Mouse (Mus musculus): Measurements from ENCODE around the gene Cuedc2. TPM values are rescaled to one million over a fixed set of nuclear protein-coding genes. Genes with fewer than 3 reads are reported as not detected.
A peak's percentile ranks its signal among the peaks of the same experiment; 100 is the strongest.

Cuedc2 gene
- polyA plus RNA-seq, 1 experiment, result 65.5 TPM

DNA sequence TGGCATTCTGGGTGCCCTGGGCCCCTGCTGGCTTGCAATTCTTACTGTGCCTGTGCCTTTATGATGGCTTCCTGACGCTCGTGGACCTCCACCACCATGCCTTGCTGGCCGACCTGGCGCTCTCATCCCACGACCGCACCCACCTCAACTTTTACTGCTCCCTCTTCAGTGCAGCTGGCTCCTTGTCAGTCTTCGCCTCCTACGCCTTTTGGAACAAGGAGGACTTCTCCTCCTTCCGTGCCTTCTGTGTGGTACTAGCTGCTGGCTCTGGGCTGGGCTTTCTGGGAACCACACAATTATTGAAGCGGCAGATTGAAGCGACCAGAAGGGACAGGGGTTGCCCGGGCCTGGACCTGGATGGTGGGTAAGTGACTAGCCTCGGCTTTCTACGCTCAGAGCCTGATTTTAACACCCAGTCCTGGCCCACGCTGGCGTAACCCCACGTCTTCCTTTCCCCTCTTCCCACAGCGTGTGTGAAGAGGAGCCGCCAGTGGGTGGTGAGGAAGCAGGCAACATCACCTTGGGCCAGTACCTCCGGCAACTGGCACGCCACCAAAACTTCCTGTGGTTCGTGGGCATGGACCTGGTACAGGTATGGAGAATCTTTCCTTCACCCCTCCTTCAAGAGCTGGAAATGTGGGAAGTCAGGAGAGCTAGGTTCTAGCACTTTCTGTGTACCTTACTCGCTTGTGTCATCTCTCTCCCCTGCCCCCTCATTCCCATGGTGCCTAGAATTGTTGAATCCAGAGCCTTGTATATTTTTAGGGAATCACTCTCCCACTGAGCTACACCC lies 29.5 kb upstream of the Cuedc2 start:
- Histone ChIP-seq H3K9me3 (replicated peaks; ENCODE audit: control insufficient read depth, insufficient read depth, low read length, poor library complexity, severe bottlenecking) (no peaks in the 10 kb centered on the region), H3K4me1 (ENCODE audit: control insufficient read depth, insufficient read depth, low read length) (peaks cover 3% of the 10 kb centered on the region), H3K4me3 (ENCODE audit: low read depth, low read length) (no peak overlapping the region), H3K9ac (ENCODE audit: low read depth, poor library complexity, severe bottlenecking) (no peak overlapping the region), H3K27ac (ENCODE audit: insufficient read depth, low read length) (no peak overlapping the region), H3K27me3 (ENCODE audit: control insufficient read depth, insufficient read depth, low read length, poor library complexity, severe bottlenecking) (no peaks in the 10 kb centered on the region), H3K36me3 (ENCODE audit: control insufficient read depth, insufficient read depth, low read length, poor library complexity, severe bottlenecking) (peaks cover 12% of the 10 kb centered on the region)
- TF ChIP-seq POLR2A (IDR thresholded peaks at IDR 0.05; ENCODE audit: insufficient read depth, low read length) (no peak), EP300 (IDR thresholded peaks at IDR 0.05; ENCODE audit: insufficient read depth, low read depth, low read length) (no peak), CTCF (IDR thresholded peaks at IDR 0.05; ENCODE audit: low read depth, low read length) (no peak)

DNA sequence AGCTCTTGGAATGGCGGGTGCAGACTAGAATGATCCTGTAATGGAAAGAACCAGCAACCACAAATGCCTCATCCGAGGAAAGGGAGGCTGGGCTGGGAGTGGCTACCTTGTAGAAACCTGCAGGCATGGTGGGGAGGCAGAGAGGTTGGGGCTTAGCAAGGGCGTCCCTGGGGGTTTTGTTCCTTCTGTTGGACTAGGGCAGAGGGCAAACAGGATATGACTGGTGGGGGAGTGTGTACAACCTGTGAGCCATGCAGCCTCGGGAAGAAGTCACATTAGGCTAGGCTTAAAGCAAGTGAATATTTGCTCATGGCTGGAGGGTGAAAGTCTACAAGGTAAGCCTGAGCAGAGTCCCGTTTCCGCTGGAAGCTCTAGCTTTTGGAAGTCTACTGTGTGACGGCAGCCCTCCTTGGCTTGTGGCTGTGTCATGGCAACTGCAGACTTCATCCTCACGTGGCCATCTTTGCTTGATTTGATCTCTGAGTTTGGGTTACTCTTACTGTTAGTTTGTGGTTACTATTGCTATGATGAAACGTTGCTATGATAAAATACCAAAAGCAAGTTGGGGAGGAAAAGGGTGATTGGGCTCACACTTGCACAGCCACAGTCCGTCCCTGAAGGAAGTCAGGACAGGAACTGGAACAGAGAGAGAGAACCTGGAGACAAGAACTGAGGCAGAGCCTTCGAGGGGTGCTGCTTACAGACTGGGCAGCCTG lies 24.9 kb upstream of the Cuedc2 start:
- Histone ChIP-seq H3K4me3 (ENCODE audit: low read depth, low read length) (no peak overlapping the region), H3K9ac (ENCODE audit: low read depth, poor library complexity, severe bottlenecking) (no peak overlapping the region), H3K27ac (ENCODE audit: insufficient read depth, low read length) (no peak overlapping the region), H3K4me1 (ENCODE audit: control insufficient read depth, insufficient read depth, low read length) (peaks cover 3% of the 10 kb centered on the region), H3K27me3 (ENCODE audit: control insufficient read depth, insufficient read depth, low read length, poor library complexity, severe bottlenecking) (no peaks in the 10 kb centered on the region), H3K36me3 (ENCODE audit: control insufficient read depth, insufficient read depth, low read length, poor library complexity, severe bottlenecking) (no peaks in the 10 kb centered on the region; the same call in 1 of the 2 replicates), H3K9me3 (replicated peaks; ENCODE audit: control insufficient read depth, insufficient read depth, low read length, poor library complexity, severe bottlenecking) (no peaks in the 10 kb centered on the region)
- TF ChIP-seq POLR2A (IDR thresholded peaks at IDR 0.05; ENCODE audit: insufficient read depth, low read length), result no peak

DNA sequence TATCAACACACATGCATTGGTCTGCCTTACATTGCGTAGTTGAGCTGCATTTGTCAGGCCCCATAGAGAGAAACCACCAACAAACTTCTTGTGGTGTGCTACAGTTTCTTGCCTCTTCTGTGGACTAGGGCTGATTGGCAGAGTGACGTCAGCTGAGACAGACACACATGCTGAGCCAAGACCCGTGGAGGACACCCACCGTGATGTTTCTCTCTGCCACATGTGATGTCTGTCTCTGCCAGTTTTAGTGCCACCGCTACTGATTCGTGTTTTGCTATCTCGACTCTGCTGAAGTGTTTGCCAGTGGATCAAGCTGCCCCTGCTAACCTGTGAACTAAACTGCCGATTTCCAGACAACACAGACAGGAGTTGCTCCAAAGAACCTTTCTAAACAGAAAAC lies 23.6 kb upstream of the Cuedc2 start:
- Histone ChIP-seq H3K4me3 (ENCODE audit: low read depth, low read length) (no peak overlapping the region), H3K9me3 (replicated peaks; ENCODE audit: control insufficient read depth, insufficient read depth, low read length, poor library complexity, severe bottlenecking) (no peaks in the 10 kb centered on the region), H3K9ac (ENCODE audit: low read depth, poor library complexity, severe bottlenecking) (no peak overlapping the region), H3K4me1 (ENCODE audit: control insufficient read depth, insufficient read depth, low read length) (peaks cover 3% of the 10 kb centered on the region), H3K27ac (ENCODE audit: insufficient read depth, low read length) (no peak overlapping the region), H3K36me3 (ENCODE audit: control insufficient read depth, insufficient read depth, low read length, poor library complexity, severe bottlenecking) (no peaks in the 10 kb centered on the region; the same call in 1 of the 2 replicates), H3K27me3 (ENCODE audit: control insufficient read depth, insufficient read depth, low read length, poor library complexity, severe bottlenecking) (no peaks in the 10 kb centered on the region)
- no peak for TF ChIP-seq EP300 (IDR thresholded peaks at IDR 0.05; ENCODE audit: insufficient read depth, low read depth, low read length)
- TF ChIP-seq CTCF (IDR thresholded peaks at IDR 0.05; ENCODE audit: low read depth, low read length), result no peak
- no peak for TF ChIP-seq POLR2A (IDR thresholded peaks at IDR 0.05; ENCODE audit: insufficient read depth, low read length)

DNA sequence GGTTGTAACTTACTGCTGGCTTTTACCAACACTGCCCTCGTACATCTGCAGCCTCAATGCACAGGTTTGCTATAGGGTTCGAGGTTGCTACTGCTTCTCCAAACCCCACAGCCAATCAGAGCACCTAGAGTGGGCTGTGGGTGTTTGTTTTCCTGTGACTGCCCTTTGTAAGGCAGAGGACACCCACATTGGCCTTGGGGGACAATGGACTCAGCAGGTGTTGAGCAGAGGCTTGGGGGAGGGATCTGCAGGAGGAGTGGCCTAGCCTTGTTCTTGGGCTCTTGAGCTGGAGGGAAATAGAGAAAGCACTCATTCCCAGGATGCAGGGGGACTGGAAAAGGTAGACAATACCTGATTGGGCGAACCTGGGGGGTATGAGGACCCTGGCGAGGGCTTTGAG lies 19.9 kb upstream of the Cuedc2 start:
- peak overlapping the region; percentile 88 for H3K27ac ChIP-seq (ENCODE audit: insufficient read depth, low read length)
- H3K4me3 ChIP-seq (ENCODE audit: low read depth, low read length), result peak overlapping the region; percentile 91
- H3K9me3 ChIP-seq (replicated peaks; ENCODE audit: control insufficient read depth, insufficient read depth, low read length, poor library complexity, severe bottlenecking), result no peaks in the 10 kb centered on the region
- TF ChIP-seq POLR2A (IDR thresholded peaks at IDR 0.05; ENCODE audit: insufficient read depth, low read length), result no peak
- peak; percentile 81; the same call in 1 of the 2 replicates for TF ChIP-seq EP300 (IDR thresholded peaks at IDR 0.05; ENCODE audit: insufficient read depth, low read depth, low read length)
- peaks cover 2% of the 10 kb centered on the region for H3K4me1 ChIP-seq (ENCODE audit: control insufficient read depth, insufficient read depth, low read length)
- peak overlapping the region; percentile 88 for H3K9ac ChIP-seq (ENCODE audit: low read depth, poor library complexity, severe bottlenecking)
- H3K27me3 ChIP-seq (ENCODE audit: control insufficient read depth, insufficient read depth, low read length, poor library complexity, severe bottlenecking), result no peaks in the 10 kb centered on the region
- H3K36me3 ChIP-seq (ENCODE audit: control insufficient read depth, insufficient read depth, low read length, poor library complexity, severe bottlenecking), result no peaks in the 10 kb centered on the region; the same call in 1 of the 2 replicates

DNA sequence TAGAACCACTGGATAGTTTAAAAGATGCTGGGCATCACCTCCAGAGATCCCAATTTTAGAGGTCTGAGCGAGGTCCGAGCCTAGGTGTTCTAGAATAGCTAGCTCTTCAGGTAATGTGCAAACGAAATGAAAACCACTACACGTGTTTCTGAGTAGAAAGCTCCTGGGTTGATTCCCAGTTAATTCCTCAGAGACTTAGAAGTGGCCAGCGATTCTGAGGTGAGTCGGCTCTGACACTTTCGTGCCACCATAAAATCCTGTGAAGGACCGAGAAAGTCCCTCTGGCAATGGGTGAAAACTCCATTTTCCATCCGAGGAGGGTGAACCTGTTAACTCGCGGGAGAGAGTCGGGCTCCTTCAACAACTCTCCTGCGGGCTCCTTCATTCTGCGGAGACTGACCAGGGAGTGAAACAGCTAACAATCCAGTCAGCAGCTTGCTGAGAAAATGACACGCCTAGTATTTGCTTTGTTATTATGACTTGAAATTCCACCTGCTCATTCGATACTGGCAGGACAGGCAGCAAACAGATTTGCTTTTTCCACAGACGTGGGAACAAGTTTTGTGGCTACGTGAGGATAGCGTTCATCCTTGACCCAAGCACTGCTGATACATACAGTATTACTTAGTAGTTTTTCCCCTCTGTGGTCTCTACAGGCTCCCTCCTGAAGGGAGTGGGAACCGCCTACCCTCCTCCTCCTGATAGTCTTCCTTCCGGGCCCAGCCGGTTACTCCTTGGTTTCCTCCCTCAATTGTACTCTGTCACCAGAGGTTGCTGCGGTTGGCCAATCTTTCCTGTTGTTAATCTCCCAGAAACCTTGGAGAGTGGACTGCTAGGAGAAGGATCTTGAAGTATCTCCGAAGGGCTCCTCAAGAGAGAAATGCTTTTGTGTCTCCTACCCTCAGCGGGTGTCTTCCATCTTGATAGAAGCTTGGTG lies 19.1 kb upstream of the Cuedc2 start:
- H3K36me3 ChIP-seq (ENCODE audit: control insufficient read depth, insufficient read depth, low read length, poor library complexity, severe bottlenecking), result no peaks in the 10 kb centered on the region; the same call in 1 of the 2 replicates
- no peaks in the 10 kb centered on the region for H3K4me1 ChIP-seq (ENCODE audit: control insufficient read depth, insufficient read depth, low read length)
- H3K27me3 ChIP-seq (ENCODE audit: control insufficient read depth, insufficient read depth, low read length, poor library complexity, severe bottlenecking), result no peaks in the 10 kb centered on the region
- peak overlapping the region; percentile 88 for H3K9ac ChIP-seq (ENCODE audit: low read depth, poor library complexity, severe bottlenecking)
- no peaks in the 10 kb centered on the region for H3K9me3 ChIP-seq (replicated peaks; ENCODE audit: control insufficient read depth, insufficient read depth, low read length, poor library complexity, severe bottlenecking)
- H3K27ac ChIP-seq (ENCODE audit: insufficient read depth, low read length), result peak overlapping the region; percentile 88
- TF ChIP-seq POLR2A (IDR thresholded peaks at IDR 0.05; ENCODE audit: insufficient read depth, low read length) (no peak), CTCF (IDR thresholded peaks at IDR 0.05; ENCODE audit: low read depth, low read length) (no peak), EP300 (IDR thresholded peaks at IDR 0.05; ENCODE audit: insufficient read depth, low read depth, low read length) (no peak)
- peak overlapping the region; percentile 91 for H3K4me3 ChIP-seq (ENCODE audit: low read depth, low read length)

Measured in ES-Bruce4 (cell line).